Mouse (Mus musculus): ENCODE measurements around the gene BC051142. TPM values are rescaled to one million over a fixed set of nuclear protein-coding genes. Genes with fewer than 3 reads are reported as not detected.

The BC051142 gene
- polyA plus RNA-seq, 1 experiment from 2014 or later, result 0.86 TPM

DNA sequence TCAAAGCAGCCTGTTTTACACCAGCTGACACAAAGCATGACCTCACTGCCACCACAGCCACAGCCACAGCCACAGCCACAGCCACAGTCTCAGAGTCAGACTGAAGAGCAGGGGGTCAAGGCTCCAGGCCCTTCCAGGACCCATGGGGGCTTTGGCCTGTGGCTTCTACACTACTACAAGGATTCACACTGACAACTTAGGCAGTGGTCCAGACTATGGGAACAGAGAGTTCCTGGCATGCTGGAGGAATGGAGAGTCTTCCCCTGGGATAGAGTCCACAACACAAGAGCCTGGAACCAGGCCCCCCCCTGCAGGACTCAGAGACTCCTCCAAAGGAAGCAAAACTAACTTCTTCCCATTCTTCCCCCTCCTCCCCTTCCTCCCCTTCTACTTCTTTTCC lies 109.0 kb downstream of the BC051142 start:
- Histone ChIP-seq H3K36me3 (ENCODE audit: control insufficient read depth, insufficient read depth, low read length) (no peaks in the 10 kb centered on the region), H3K4me1 (replicated peaks; ENCODE audit: control insufficient read depth, insufficient read depth) (no peaks in the 10 kb centered on the region), H3K4me2 (replicated peaks; ENCODE audit: low read depth) (no peak overlapping the region), H3K27ac (replicated peaks) (no peak overlapping the region), H3K9ac (ENCODE audit: low read length) (no peak overlapping the region), H3K27me3 (ENCODE audit: control insufficient read depth, insufficient read depth, low read length) (no peaks in the 10 kb centered on the region), H3K9me3 (ENCODE audit: control insufficient read depth, low read length) (no peaks in the 10 kb centered on the region), H3K4me3 (ENCODE audit: low read depth, low read length) (no peak overlapping the region)
- DNase-seq (ENCODE audit: low spot score), result no peak
- no peak for ATAC-seq (ENCODE audit: low FRiP score, low TSS enrichment)
- TF ChIP-seq CTCF (IDR thresholded peaks at IDR 0.05; ENCODE audit: low read depth) (no peak), EP300 (optimal IDR thresholded peaks at IDR 0.05) (no peak)

Other genes with a start within 250 kb of the BC051142 start
- gene H2-DMb1, start 245.7 kb upstream of the BC051142 start, polyA plus RNA-seq (2015; fragmentation: Nextera tagmentation; extraction: Ambion mirVana), result 2.1 and 2.6 TPM in 2 replicates
- gene Tap1, start 211.3 kb upstream of the BC051142 start, polyA plus RNA-seq (2015; fragmentation: Nextera tagmentation; extraction: Ambion mirVana), result 7.0 and 8.3 TPM in 2 replicates
- gene Psmb9, start 211.1 kb upstream of the BC051142 start, polyA plus RNA-seq (2015; fragmentation: Nextera tagmentation; extraction: Ambion mirVana), result 11.9 and 12.8 TPM in 2 replicates
- 15.5 and 16.2 TPM in 2 replicates for gene Psmb8, start 201.1 kb upstream of the BC051142 start, polyA plus RNA-seq (2015; fragmentation: Nextera tagmentation; extraction: Ambion mirVana)
- gene Tap2, start 195.3 kb upstream of the BC051142 start, polyA plus RNA-seq (2015; fragmentation: Nextera tagmentation; extraction: Ambion mirVana), result 5.8 and 5.9 TPM in 2 replicates
- 0.13 and 0.16 TPM in 2 replicates for gene H2-Ob, start 159.9 kb upstream of the BC051142 start, polyA plus RNA-seq (2015; fragmentation: Nextera tagmentation; extraction: Ambion mirVana)
- gene H2-Ab1, start 141.1 kb upstream of the BC051142 start, polyA plus RNA-seq (2015; fragmentation: Nextera tagmentation; extraction: Ambion mirVana), result 19.3 and 20.1 TPM in 2 replicates
- 6.8 and 8.2 TPM in 2 replicates for gene H2-Aa, start 111.0 kb upstream of the BC051142 start, polyA plus RNA-seq (2015; fragmentation: Nextera tagmentation; extraction: Ambion mirVana)
- gene H2-Eb1, start 93.0 kb upstream of the BC051142 start, polyA plus RNA-seq (2015; fragmentation: Nextera tagmentation; extraction: Ambion mirVana), result 5.6 and 6.7 TPM in 2 replicates
- not detected in 2 replicates for gene H2-Eb2, start 73.2 kb upstream of the BC051142 start, polyA plus RNA-seq (2015; fragmentation: Nextera tagmentation; extraction: Ambion mirVana)
- 0.13 and 0.16 TPM in 2 replicates for gene Btnl2, start 44.0 kb upstream of the BC051142 start, polyA plus RNA-seq (2015; fragmentation: Nextera tagmentation; extraction: Ambion mirVana)
- gene Btnl1, start 21.7 kb upstream of the BC051142 start, polyA plus RNA-seq (2015; fragmentation: Nextera tagmentation; extraction: Ambion mirVana), result 0.04 TPM in 1 of 2 replicates, not detected in the other
- 4.7 and 5.0 TPM in 2 replicates for gene Btnl4, start 78.5 kb downstream of the BC051142 start, polyA plus RNA-seq (2015; fragmentation: Nextera tagmentation; extraction: Ambion mirVana)
- gene Btnl6, start 118.5 kb downstream of the BC051142 start, polyA plus RNA-seq (2015; fragmentation: Nextera tagmentation; extraction: Ambion mirVana), result 1.1 TPM in 2 replicates
- 2.4 and 3.1 TPM in 2 replicates for gene Notch4, start 165.4 kb downstream of the BC051142 start, polyA plus RNA-seq (2015; fragmentation: Nextera tagmentation; extraction: Ambion mirVana)
- 7.8 and 8.2 TPM in 2 replicates for gene Gpsm3, start 191.0 kb downstream of the BC051142 start, polyA plus RNA-seq (2015; fragmentation: Nextera tagmentation; extraction: Ambion mirVana)
- gene Pbx2, start 192.4 kb downstream of the BC051142 start, polyA plus RNA-seq (2015; fragmentation: Nextera tagmentation; extraction: Ambion mirVana), result 4.3 and 4.6 TPM in 2 replicates
- 1.5 and 1.8 TPM in 2 replicates for gene Ager, start 199.0 kb downstream of the BC051142 start, polyA plus RNA-seq (2015; fragmentation: Nextera tagmentation; extraction: Ambion mirVana)
- 82.9 and 83.6 TPM in 2 replicates for gene Rnf5, start 204.9 kb downstream of the BC051142 start, polyA plus RNA-seq (2015; fragmentation: Nextera tagmentation; extraction: Ambion mirVana)
- 27.6 and 31.3 TPM in 2 replicates for gene Agpat1, start 205.4 kb downstream of the BC051142 start, polyA plus RNA-seq (2015; fragmentation: Nextera tagmentation; extraction: Ambion mirVana)
- 4.4 and 4.9 TPM in 2 replicates for gene Egfl8, start 217.2 kb downstream of the BC051142 start, polyA plus RNA-seq (2015; fragmentation: Nextera tagmentation; extraction: Ambion mirVana)
- gene Ppt2, start 229.7 kb downstream of the BC051142 start, polyA plus RNA-seq (2015; fragmentation: Nextera tagmentation; extraction: Ambion mirVana), result 16.5 and 18.7 TPM in 2 replicates
- gene Prrt1, start 230.7 kb downstream of the BC051142 start, polyA plus RNA-seq (2015; fragmentation: Nextera tagmentation; extraction: Ambion mirVana), result 0.44 and 0.67 TPM in 2 replicates
- gene Fkbpl, start 245.9 kb downstream of the BC051142 start, polyA plus RNA-seq (2015; fragmentation: Nextera tagmentation; extraction: Ambion mirVana), result 12.4 and 12.8 TPM in 2 replicates
- gene Atf6b, start 248.3 kb downstream of the BC051142 start, polyA plus RNA-seq (2015; fragmentation: Nextera tagmentation; extraction: Ambion mirVana), result 35.4 and 39.3 TPM in 2 replicates

Data from stomach, postnatal 0 days (tissue).